Mouse (Mus musculus): Measurements from ENCODE around the gene St8sia1. TPM values are rescaled to one million over a fixed set of nuclear protein-coding genes. Genes with fewer than 3 reads are reported as not detected.

The St8sia1 gene
- total and polyA plus RNA-seq, 3 experiments: 0.01 TPM; not detected in 2

DNA sequence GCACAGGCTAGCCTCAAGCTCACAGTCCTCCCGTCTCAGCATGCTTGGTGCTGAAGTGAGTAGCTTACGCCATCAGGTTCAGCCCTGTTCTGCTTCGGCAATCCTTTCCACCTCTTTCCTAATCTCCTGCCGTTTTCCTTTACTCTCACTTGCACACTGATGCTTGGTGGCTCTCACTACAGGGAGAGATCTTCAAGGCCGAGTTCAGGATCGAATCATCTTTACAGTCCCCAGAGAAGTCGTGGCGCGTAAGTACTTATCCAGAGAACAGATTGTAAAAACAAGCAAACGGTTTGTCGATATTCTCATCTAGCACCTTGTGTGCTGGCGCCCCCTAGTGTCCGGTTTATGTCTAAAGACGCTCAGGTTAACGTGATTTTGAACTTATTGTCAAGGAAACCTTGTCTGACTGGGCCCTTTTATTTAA lies 149.7 kb downstream of the St8sia1 start:
- H3K9me3 ChIP-seq (replicated peaks; ENCODE audit: insufficient read depth, low read length): no peaks in the 10 kb centered on the region
- H3K27ac ChIP-seq (ENCODE audit: control insufficient read depth, low read depth, low read length): no peak overlapping the region
- no peak overlapping the region for H3K9ac ChIP-seq (ENCODE audit: control insufficient read depth, low read depth, low read length, poor library complexity, severe bottlenecking)
- peak; percentile 89 for DNase-seq (ENCODE audit: low read depth, low spot score)
- no peaks in the 10 kb centered on the region for H3K79me2 ChIP-seq (ENCODE audit: control insufficient read depth, insufficient read depth, low read length, poor library complexity)
- TF ChIP-seq ZC3H11A (IDR thresholded peaks at IDR 0.05; ENCODE audit: low read depth, low read length) (peak; percentile 60), JUND (IDR thresholded peaks at IDR 0.05; ENCODE audit: low read depth, low read length) (0 out of 2 replicates have a peak, but pooled peaks have one; percentile 34), CTCF (IDR thresholded peaks at IDR 0.05 in 2 of 3, conservative IDR thresholded peaks at IDR 0.05 in 1 of 3; ENCODE audit: control insufficient read depth in 1 of 3, insufficient read depth in 1 of 3, low read depth in 2 of 3, low read length in 3 of 3, poor library complexity in 1 of 3, severe bottlenecking in 1 of 3) (peak; percentile 83 to 92 (median 86)), SMC3 (IDR thresholded peaks at IDR 0.05; ENCODE audit: low read depth, low read length) (peak; percentile 74), EP300 (IDR thresholded peaks at IDR 0.05; ENCODE audit: low read depth in 1 of 2, low read length in 2 of 2) (no peak), RAD21 (IDR thresholded peaks at IDR 0.05; ENCODE audit: low read depth, low read length) (peak; percentile 88)
- no peaks in the 10 kb centered on the region for H3K27me3 ChIP-seq (ENCODE audit: control insufficient read depth in 1 of 2, insufficient read depth in 2 of 2, low read length in 2 of 2)
- H3K4me3 ChIP-seq (ENCODE audit: control insufficient read depth in 1 of 2, insufficient read depth in 1 of 2, low read depth in 2 of 2, low read length in 2 of 2): 0 out of 4 replicates have a peak overlapping the region, but pooled peaks of 1 of the 2 experiments have one; percentile 9
- peaks cover 4 to 13% of the 10 kb centered on the region in 2 experiments for H3K4me1 ChIP-seq (ENCODE audit: control insufficient read depth in 1 of 2, insufficient read depth in 2 of 2, low read length in 2 of 2)
- peaks cover 0 to 7% of the 10 kb centered on the region in 2 experiments; a peak in 2 of 4 replicates for H3K36me3 ChIP-seq (ENCODE audit: control insufficient read depth in 1 of 2, insufficient read depth in 2 of 2, low read length in 2 of 2)

- TF ChIP-seq SMC3 (IDR thresholded peaks at IDR 0.05; ENCODE audit: low read depth, low read length) (no peak), RCOR1 (IDR thresholded peaks at IDR 0.05; ENCODE audit: low read depth, low read length) (no peak), SIN3A (IDR thresholded peaks at IDR 0.05; ENCODE audit: low read length) (no peak), GABPA (IDR thresholded peaks at IDR 0.05; ENCODE audit: low read depth, low read length) (no peak), NRF1 (IDR thresholded peaks at IDR 0.05; ENCODE audit: insufficient read depth, low read depth, low read length, poor library complexity, severe bottlenecking) (no peak), ZKSCAN1 (IDR thresholded peaks at IDR 0.05; ENCODE audit: low read depth, low read length) (no peak), USF1 (IDR thresholded peaks at IDR 0.05; ENCODE audit: low read depth, low read length) (no peak), CTCF (IDR thresholded peaks at IDR 0.05 in 2 of 3, conservative IDR thresholded peaks at IDR 0.05 in 1 of 3; ENCODE audit: control insufficient read depth in 1 of 3, insufficient read depth in 1 of 3, low read depth in 2 of 3, low read length in 3 of 3, poor library complexity in 1 of 3, severe bottlenecking in 1 of 3) (no peak), USF2 (IDR thresholded peaks at IDR 0.05; ENCODE audit: borderline replicate concordance in 1 of 2, insufficient read depth in 1 of 2, low read depth in 1 of 2, low read length in 2 of 2) (no peak), TAL1 (IDR thresholded peaks at IDR 0.05; ENCODE audit: low read length) (no peak), TCF12 (IDR thresholded peaks at IDR 0.05; ENCODE audit: low read depth, low read length) (no peak), MYC (IDR thresholded peaks at IDR 0.05; ENCODE audit: low read depth, low read length) (no peak), ETS1 (IDR thresholded peaks at IDR 0.05; ENCODE audit: low read depth, low read length) (no peak), BHLHE40 (IDR thresholded peaks at IDR 0.05; ENCODE audit: borderline replicate concordance, low read depth, low read length) (no peak), ELF1 (IDR thresholded peaks at IDR 0.05; ENCODE audit: low read depth, low read length) (no peak), GATA1 (IDR thresholded peaks at IDR 0.05; ENCODE audit: low read depth, low read length) (no peak)
- H3K9ac ChIP-seq (ENCODE audit: control insufficient read depth, low read depth, low read length, poor library complexity, severe bottlenecking): no peak overlapping the region
- DNase-seq (ENCODE audit: low read depth, low spot score): no peak
These were observed 150.2 kb downstream of the St8sia1 start for GRCm38 (mm10) chr6:142814011-142814410.

More at GRCm38 (mm10) chr6:142814011-142814410, 150.2 kb downstream of the St8sia1 start:
- H3K4me3 ChIP-seq (ENCODE audit: control insufficient read depth in 1 of 2, insufficient read depth in 1 of 2, low read depth in 2 of 2, low read length in 2 of 2): no peak overlapping the region
- H3K79me2 ChIP-seq (ENCODE audit: control insufficient read depth, insufficient read depth, low read length, poor library complexity): no peaks in the 10 kb centered on the region
- H3K36me3 ChIP-seq (ENCODE audit: control insufficient read depth in 1 of 2, insufficient read depth in 2 of 2, low read length in 2 of 2): peaks cover 0 to 9% of the 10 kb centered on the region in 2 experiments; a peak in 2 of 4 replicates
- H3K27ac ChIP-seq (ENCODE audit: control insufficient read depth, low read depth, low read length): no peak overlapping the region
- H3K9me3 ChIP-seq (replicated peaks; ENCODE audit: insufficient read depth, low read length): no peaks in the 10 kb centered on the region
- no peaks in the 10 kb centered on the region for H3K27me3 ChIP-seq (ENCODE audit: control insufficient read depth in 1 of 2, insufficient read depth in 2 of 2, low read length in 2 of 2)
- peaks cover 4 to 16% of the 10 kb centered on the region in 2 experiments for H3K4me1 ChIP-seq (ENCODE audit: control insufficient read depth in 1 of 2, insufficient read depth in 2 of 2, low read length in 2 of 2)
